ENCODE assay signal across 10 mouse cellular contexts in genomic region chr10:14703830-14704420, GRCm38 (mm10). TPM values are rescaled to one million over a fixed set of nuclear protein-coding genes. Genes with fewer than 3 reads are reported as not detected.
DNase-seq lines count a peak whose midpoint lies in the region; ATAC-seq and TF ChIP-seq lines count a peak whose summit lies in the region.
"Had no signal": no experiment of that assay in that cellular context is flagged by ENCODE, and none has a peak within 500 bp of the region (broad histone marks: within the 10 kb centered on the region; RNA-seq: fewer than 3 reads in every experiment).

No protein-coding gene starts in this region.

- TF ChIP-seq CTCF in brain, embryonic 14.5 days (IDR thresholded peaks at IDR 0.05; ENCODE audit: borderline replicate concordance, extremely low read depth, insufficient read depth, insufficient read length): no peak

- H3K4me3 ChIP-seq in heart, embryonic 16.5 days (ENCODE audit: low read length): peak overlapping the region; percentile 97
- peak overlapping the region; percentile 91 for H3K4me3 ChIP-seq in hindbrain, embryonic 15.5 days
- peak overlapping the region; percentile 90 for H3K4me3 ChIP-seq in midbrain, embryonic 12.5 days

- H3K27me3 ChIP-seq in heart, embryonic 16.5 days (ENCODE audit: control insufficient read depth, insufficient read depth, low read length): no peaks in the 10 kb centered on the region
- H3K27me3 ChIP-seq in hindbrain, embryonic 15.5 days: no peaks in the 10 kb centered on the region
- H3K27me3 ChIP-seq in midbrain, embryonic 12.5 days: no peaks in the 10 kb centered on the region

- intact Hi-C loops in heart, postnatal 25 days (cut with DNase I): no loop called here

- no peak overlapping the region for H3K27ac ChIP-seq in heart, embryonic 16.5 days (ENCODE audit: low read length)
- peak overlapping the region; percentile 51; the same call in 1 of the 2 replicates for H3K27ac ChIP-seq in hindbrain, embryonic 15.5 days (replicated peaks)
- H3K27ac ChIP-seq in midbrain, embryonic 12.5 days (replicated peaks): peak overlapping the region; percentile 91

- ATAC-seq in heart, embryonic 16.5 days (replicated peaks; ENCODE audit: extremely low read depth, insufficient read depth, low FRiP score): no peak
- ATAC-seq in hindbrain, embryonic 15.5 days (ENCODE audit: low FRiP score, low read depth): no peak
- ATAC-seq in midbrain, embryonic 12.5 days (ENCODE audit: low FRiP score, low read depth): peak; percentile 44

- peak overlapping the region; percentile 79 for H3K4me2 ChIP-seq in heart, embryonic 16.5 days (ENCODE audit: low read depth, low read length)
- peak overlapping the region; percentile 71 for H3K4me2 ChIP-seq in hindbrain, embryonic 15.5 days
- peak overlapping the region; percentile 57 for H3K4me2 ChIP-seq in midbrain, embryonic 12.5 days (replicated peaks)

- no peaks in the 10 kb centered on the region for H3K36me3 ChIP-seq in heart, embryonic 16.5 days (ENCODE audit: control insufficient read depth, insufficient read depth)
- no peaks in the 10 kb centered on the region for H3K36me3 ChIP-seq in hindbrain, embryonic 15.5 days
- H3K36me3 ChIP-seq in midbrain, embryonic 12.5 days: no peaks in the 10 kb centered on the region

- 66% methylated on average over 4 of the region's 4 CpGs for WGBS in heart, embryonic 16.5 days
- WGBS in hindbrain, embryonic 15.5 days: 19% methylated on average over 4 of the region's 4 CpGs
- WGBS in midbrain, embryonic 12.5 days: 22% methylated on average over 4 of the region's 4 CpGs

- peak overlapping the region; percentile 91 for H3K9ac ChIP-seq in heart, embryonic 16.5 days (ENCODE audit: low read length)
- peak overlapping the region; percentile 16; the same call in 1 of the 2 replicates for H3K9ac ChIP-seq in hindbrain, embryonic 15.5 days
- H3K9ac ChIP-seq in midbrain, embryonic 12.5 days (replicated peaks): peak overlapping the region; percentile 79; the same call in 1 of the 2 replicates

- no peak for TF ChIP-seq POLR2A in brain, embryonic 14.5 days (IDR thresholded peaks at IDR 0.05; ENCODE audit: borderline replicate concordance, extremely low read depth, insufficient read depth, insufficient read length, poor library complexity, severe bottlenecking)

- DNase-seq in heart, postnatal 25 days (ENCODE audit: low spot score): no peak
- peak; percentile 14 for DNase-seq in brain, embryonic 14.5 days (ENCODE audit: low read depth)
- DNase-seq in adrenal gland, postnatal 25 days: no peak
- no peak for DNase-seq in thymus, postnatal 14 days
- DNase-seq in thymus, postnatal 36 days: no peak
- DNase-seq: cerebellum, postnatal 14 days had no signal

- no peaks in the 10 kb centered on the region for H3K9me3 ChIP-seq in heart, embryonic 16.5 days (replicated peaks; ENCODE audit: control insufficient read depth, low read length)
- H3K9me3 ChIP-seq in hindbrain, embryonic 15.5 days: no peaks in the 10 kb centered on the region
- H3K9me3 ChIP-seq in midbrain, embryonic 12.5 days: no peaks in the 10 kb centered on the region

- H3K4me1 ChIP-seq in heart, embryonic 16.5 days (ENCODE audit: control insufficient read depth, insufficient read depth, low read length): peaks cover 13% of the 10 kb centered on the region
- peaks cover 17% of the 10 kb centered on the region for H3K4me1 ChIP-seq in hindbrain, embryonic 15.5 days (replicated peaks)
- peaks cover 19% of the 10 kb centered on the region for H3K4me1 ChIP-seq in midbrain, embryonic 12.5 days

RNA-seq across cellular contexts. Expression of gene Vta1, which starts 1.4 kb away (rescaled TPM):
- 69.9 and 83.0 TPM in 2 replicates for polyA plus RNA-seq in heart, embryonic 16.5 days (2015; fragmentation: Nextera tagmentation; extraction: Ambion mirVana)
- 10 to 100 TPM; 27.1 to 29.8 TPM for total RNA-seq in heart, postnatal 25 days (2021)
- polyA plus RNA-seq in brain, embryonic 14.5 days (2012; rRNA removed): 127 and 159 TPM in 2 replicates
- polyA plus RNA-seq in hindbrain, embryonic 15.5 days (2015; fragmentation: Nextera tagmentation; extraction: Ambion mirVana): 182 and 190 TPM in 2 replicates
- 193 and 214 TPM in 2 replicates for polyA plus RNA-seq in midbrain, embryonic 12.5 days (2016; fragmentation: Nextera tagmentation; extraction: Ambion mirVana)
- 53.1 and 66.7 TPM in 2 replicates for total RNA-seq in adrenal gland, postnatal 25 days (2021)

RNA-seq across cellular contexts. Expression of gene Nmbr, which starts 1.5 kb away (rescaled TPM):
- polyA plus RNA-seq in heart, embryonic 16.5 days (2015; fragmentation: Nextera tagmentation; extraction: Ambion mirVana): 0.26 TPM in 1 of 2 replicates, not detected in the other
- total RNA-seq in heart, postnatal 25 days (2021): not detected
- polyA plus RNA-seq in brain, embryonic 14.5 days (2012; rRNA removed): 1.1 and 1.2 TPM in 2 replicates
- 2.9 and 3.2 TPM in 2 replicates for polyA plus RNA-seq in hindbrain, embryonic 15.5 days (2015; fragmentation: Nextera tagmentation; extraction: Ambion mirVana)
- polyA plus RNA-seq in midbrain, embryonic 12.5 days (2016; fragmentation: Nextera tagmentation; extraction: Ambion mirVana): 0.33 and 0.58 TPM in 2 replicates
- not detected in 2 replicates for total RNA-seq in adrenal gland, postnatal 25 days (2021)

RNA-seq across cellular contexts. Expression of gene Gje1, which starts 14.1 kb away (rescaled TPM):
- polyA plus RNA-seq in heart, embryonic 16.5 days (2015; fragmentation: Nextera tagmentation; extraction: Ambion mirVana): not detected in 2 replicates
- not detected for total RNA-seq in heart, postnatal 25 days (2021)
- not detected in 2 replicates for polyA plus RNA-seq in brain, embryonic 14.5 days (2012; rRNA removed)
- not detected in 2 replicates for polyA plus RNA-seq in hindbrain, embryonic 15.5 days (2015; fragmentation: Nextera tagmentation; extraction: Ambion mirVana)
- not detected in 2 replicates for polyA plus RNA-seq in midbrain, embryonic 12.5 days (2016; fragmentation: Nextera tagmentation; extraction: Ambion mirVana)
- not detected in 2 replicates for total RNA-seq in adrenal gland, postnatal 25 days (2021)
- total RNA-seq: ES-E14 had no signal

Comparison
In these comparisons a context has a peak if more than half of its experiments do, and no peak if none do; other contexts are left out.
1. H3K9ac ChIP-seq: peak in every context shown above with its lines; median percentile 91 in heart, embryonic 16.5 days; 79 in midbrain, embryonic 12.5 days; 16 in hindbrain, embryonic 15.5 days.